Mouse (Mus musculus) CH12.LX (cell line): ENCODE measurements around the gene Rtl4. TPM values are rescaled to one million over a fixed set of nuclear protein-coding genes. Genes with fewer than 3 reads are reported as not detected.

Source experiments
- DNase-seq: peaks from one replicate; pipeline ENCODE4 v3.0.0-alpha.2; 2013; ENCODE audit errors: extremely low read depth
- H3K27ac ChIP-seq: 2 replicates; pipeline ENCODE4 v1.5.1; 2012; ENCODE audit warnings: low read depth, mild to moderate bottlenecking, control low read depth, moderate library complexity; ENCODE audit not compliant: insufficient read depth
- H3K27me3 ChIP-seq: replicated peaks from 2 replicates; pipeline ENCODE3; 2012; ENCODE audit warnings: inconsistent platforms
- H3K36me3 ChIP-seq, 2 experiments: replicated peaks in 1 of 2; 2 replicates each; pipeline versions ENCODE3 to v1.6.1; 2012; ENCODE audit warnings: inconsistent platforms in 1 of 2, low read length in 1 of 2, mild to moderate bottlenecking in 1 of 2, mixed read lengths in 1 of 2, moderate library complexity in 1 of 2; ENCODE audit not compliant: control insufficient read depth in 1 of 2, insufficient read depth in 1 of 2
- H3K4me1 ChIP-seq, 2 experiments: 2 replicates each; pipeline ENCODE4 v1.6.1; 2012; ENCODE audit warnings: inconsistent platforms in 1 of 2, moderate library complexity in 1 of 2; ENCODE audit not compliant: insufficient read depth in 2 of 2, control insufficient read depth in 1 of 2
- H3K4me2 ChIP-seq: 2 replicates; pipeline ENCODE4 v1.6.1; 2012; ENCODE audit warnings: low read depth, mild to moderate bottlenecking, control low read depth; ENCODE audit not compliant: poor library complexity, insufficient read depth, severe bottlenecking
- H3K4me3 ChIP-seq, 3 experiments: fragments of 150-350 bp in 1 of 3; sonication (generic) in 1 of 3; replicated peaks in 1 of 3; 2 replicates each; pipeline versions ENCODE3 to v1.5.1; 2011 to 2012; ENCODE audit warnings: low read depth in 2 of 3, low read length in 2 of 3, mild to moderate bottlenecking in 2 of 3, moderate library complexity in 2 of 3, control low read depth in 1 of 3, improper control_type of control experiment in 1 of 3, inconsistent platforms in 1 of 3, mixed read lengths in 1 of 3; ENCODE audit not compliant: poor library complexity in 1 of 3
- H3K79me2 ChIP-seq: replicated peaks from 2 replicates; pipeline ENCODE4 v1.6.1; 2012; ENCODE audit warnings: mild to moderate bottlenecking, moderate library complexity; ENCODE audit not compliant: control insufficient read depth, poor library complexity, insufficient read depth, severe bottlenecking; ENCODE audit errors: extremely low read depth
- H3K9ac ChIP-seq: 2 replicates; pipeline ENCODE4 v1.6.1; 2012; ENCODE audit warnings: low read depth, mild to moderate bottlenecking, control low read depth, moderate library complexity; ENCODE audit not compliant: insufficient read depth
- H3K9me3 ChIP-seq: replicated peaks from 2 replicates; pipeline ENCODE3; 2012; ENCODE audit warnings: low read length, inconsistent platforms, mixed read lengths
- BHLHE40 ChIP-seq: IDR thresholded peaks from 2 replicates; pipeline ENCODE4 v1.6.1; 2011; ENCODE audit warnings: mild to moderate bottlenecking, low read depth, low read length, improper control_type of control experiment
- CHD1 ChIP-seq: IDR thresholded peaks from 2 replicates; pipeline ENCODE4 v1.6.1; 2012; ENCODE audit warnings: low read depth, low read length, improper control_type of control experiment, inconsistent platforms
- CTCF ChIP-seq, 2 experiments: IDR thresholded peaks in 1 of 2; conservative IDR thresholded peaks in 1 of 2; 2 replicates each; pipeline ENCODE4 v1.5.1; 2011 to 2012; ENCODE audit warnings: low read depth in 2 of 2, low read length in 2 of 2, improper control_type of control experiment in 1 of 2, inconsistent platforms in 1 of 2, mild to moderate bottlenecking in 1 of 2, moderate library complexity in 1 of 2
- EP300 ChIP-seq: IDR thresholded peaks from 2 replicates; pipeline ENCODE4 v1.6.1; 2011; ENCODE audit warnings: low read length, improper control_type of control experiment
- ETS1 ChIP-seq: conservative IDR thresholded peaks from 2 replicates; pipeline ENCODE4 v1.6.1; 2012; ENCODE audit warnings: low read depth, mild to moderate bottlenecking, inconsistent platforms, low read length, improper control_type of control experiment, moderate library complexity
- GABPA ChIP-seq: IDR thresholded peaks from 2 replicates; pipeline ENCODE4 v1.6.1; 2012; ENCODE audit warnings: low read depth, low read length, improper control_type of control experiment, inconsistent platforms; ENCODE audit not compliant: insufficient replicate concordance
- HCFC1 ChIP-seq: IDR thresholded peaks from 2 replicates; pipeline ENCODE4 v1.6.1; 2012; ENCODE audit warnings: low read depth, mild to moderate bottlenecking, inconsistent platforms, low read length, improper control_type of control experiment
- IRF4 ChIP-seq: IDR thresholded peaks from 2 replicates; pipeline ENCODE4 v1.6.1; 2014; ENCODE audit warnings: low read depth, mild to moderate bottlenecking, inconsistent platforms, low read length, improper control_type of control experiment
- JUN ChIP-seq: IDR thresholded peaks from 2 replicates; pipeline ENCODE4 v1.6.1; 2011; ENCODE audit warnings: low read depth, mild to moderate bottlenecking, low read length, improper control_type of control experiment, moderate library complexity; ENCODE audit not compliant: insufficient read depth
- JUND ChIP-seq: conservative IDR thresholded peaks from 2 replicates; pipeline ENCODE4 v1.6.1; 2011; ENCODE audit warnings: low read depth, low read length, improper control_type of control experiment
- MAFK ChIP-seq: IDR thresholded peaks from 2 replicates; pipeline ENCODE4 v1.6.1; 2011; ENCODE audit warnings: low read length, improper control_type of control experiment; ENCODE audit not compliant: insufficient replicate concordance
- MAX ChIP-seq: IDR thresholded peaks from 2 replicates; pipeline ENCODE4 v1.6.1; 2011; ENCODE audit warnings: low read length, improper control_type of control experiment
- MAZ ChIP-seq: IDR thresholded peaks from 2 replicates; pipeline ENCODE4 v1.6.1; 2012; ENCODE audit warnings: low read depth, mild to moderate bottlenecking, inconsistent platforms, low read length, improper control_type of control experiment, moderate library complexity
- MEF2A ChIP-seq: IDR thresholded peaks from 2 replicates; pipeline ENCODE4 v1.6.1; 2014; ENCODE audit warnings: low read depth, mild to moderate bottlenecking, inconsistent platforms, low read length, improper control_type of control experiment, borderline replicate concordance
- NRF1 ChIP-seq: IDR thresholded peaks from 2 replicates; pipeline ENCODE4 v1.6.1; 2014; ENCODE audit warnings: low read depth, mild to moderate bottlenecking, inconsistent platforms, low read length, improper control_type of control experiment, moderate library complexity
- PAX5 ChIP-seq: IDR thresholded peaks from 2 replicates; pipeline ENCODE4 v1.6.1; 2012; ENCODE audit warnings: low read length, inconsistent platforms, mixed read lengths
- RAD21 ChIP-seq: IDR thresholded peaks from 2 replicates; pipeline ENCODE4 v1.6.1; 2011; ENCODE audit warnings: low read depth, mild to moderate bottlenecking, low read length, improper control_type of control experiment, moderate library complexity
- RCOR1 ChIP-seq: conservative IDR thresholded peaks from 2 replicates; pipeline ENCODE4 v1.6.1; 2012; ENCODE audit warnings: low read depth, mild to moderate bottlenecking, inconsistent platforms, low read length, improper control_type of control experiment
- SIN3A ChIP-seq: IDR thresholded peaks from 2 replicates; pipeline ENCODE4 v1.6.1; 2012; ENCODE audit warnings: low read length, improper control_type of control experiment, inconsistent platforms
- TBP ChIP-seq: conservative IDR thresholded peaks from 2 replicates; pipeline ENCODE4 v1.6.1; 2011; ENCODE audit warnings: low read depth, low read length, improper control_type of control experiment
- TCF12 ChIP-seq: IDR thresholded peaks from 2 replicates; pipeline ENCODE4 v1.6.1; 2014; ENCODE audit warnings: low read depth, mild to moderate bottlenecking, inconsistent platforms, low read length, improper control_type of control experiment
- ZMIZ1 ChIP-seq: IDR thresholded peaks from 2 replicates; pipeline ENCODE4 v1.6.1; 2012; ENCODE audit warnings: low read depth, mild to moderate bottlenecking, inconsistent platforms, low read length, improper control_type of control experiment
- ZNF384 ChIP-seq: IDR thresholded peaks from 2 replicates; pipeline ENCODE4 v1.6.1; 2012; ENCODE audit warnings: low read depth, low read length, improper control_type of control experiment, inconsistent platforms
- dilution Hi-C: fragments of 300-500 bp; cut with MboI; formaldehyde crosslinking; loops from 2 replicates; pipeline ENCODE4 v1.14.3; 2020; ENCODE audit warnings: low sequenced_read_pairs; ENCODE audit not compliant: extremely low pct_unique_long_range_greater_than_20kb, extremely low pct_ligation_motif_present
- in situ Hi-C: fragments of 300-500 bp; cut with MboI; formaldehyde crosslinking; loops from 3 replicates; pipeline ENCODE4 v1.14.3; 2019; ENCODE audit warnings: low sequenced_read_pairs, low pct_ligation_motif_present, low pct_unique_long_range_greater_than_20kb, mixed read lengths
- polyA plus RNA-seq: library from polyadenylated mRNA; unstranded; fragments of >175 nt; gene quantifications from 2 replicates; pipeline ENCODE4 v1.2.1, GENCODE M21; 2012; ENCODE audit warnings: low read depth; ENCODE audit not compliant: insufficient read length
- total RNA-seq, 2 experiments: library from RNA; depleted of rRNA; stranded (reverse); fragments of 300-350 nt in 1 of 2; fragments of >200 nt in 1 of 2; gene quantifications; 2 replicates each; pipeline ENCODE4 v1.2.3; 2012 to 2014

The Rtl4 gene
- total and polyA plus RNA-seq, 3 experiments: not detected

DNA sequence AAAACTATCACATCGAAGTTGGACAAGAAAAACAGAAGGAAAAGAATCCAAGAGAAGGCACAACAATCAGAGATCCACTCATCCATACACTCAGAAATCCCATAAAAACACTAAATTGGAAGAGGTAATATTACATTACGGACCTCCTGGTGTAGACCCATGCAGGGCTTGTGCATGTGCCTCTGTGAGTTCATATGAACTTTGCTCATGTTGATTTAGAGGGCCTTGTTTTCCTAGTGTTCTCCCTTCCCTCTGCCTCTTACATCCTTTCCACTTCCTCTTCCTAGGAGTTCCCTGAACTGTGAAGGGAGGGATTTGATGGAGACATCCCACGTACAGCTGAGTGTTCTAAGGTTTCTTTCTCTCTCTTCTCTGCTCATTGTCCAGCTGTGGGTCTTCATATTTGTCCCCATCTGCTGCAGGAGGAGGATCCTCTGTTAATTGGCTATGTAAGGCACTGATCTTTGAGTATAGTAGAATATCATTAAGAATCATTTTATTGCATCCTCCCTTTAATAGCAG lies 58.9 kb downstream of the Rtl4 start:
- TF ChIP-seq RCOR1 (no peak), ZNF384 (no peak), TBP (no peak), TCF12 (no peak), MAX (no peak), RAD21 (no peak), JUN (no peak), MEF2A (no peak), CHD1 (no peak), SIN3A (no peak), HCFC1 (no peak), MAFK (no peak), NRF1 (no peak), EP300 (no peak), ZMIZ1 (no peak), CTCF (conservative IDR thresholded peaks at IDR 0.05 in 1 of 2, IDR thresholded peaks at IDR 0.05 in 1 of 2; ENCODE audit: low read depth in 2 of 2, low read length in 2 of 2) (no peak), ETS1 (no peak)
- TF ChIP-seq, all 38 proteins: peak for 0
- no peaks in the 10 kb centered on the region for H3K9me3 ChIP-seq
- no peak overlapping the region for H3K4me3 ChIP-seq
- no peaks in the 10 kb centered on the region for H3K4me1 ChIP-seq
- H3K9ac ChIP-seq: no peak overlapping the region
- no peak overlapping the region for H3K27ac ChIP-seq
- no peak for DNase-seq
- H3K27me3 ChIP-seq: no peaks in the 10 kb centered on the region
- dilution Hi-C loops: no loop called here
- no peaks in the 10 kb centered on the region for H3K79me2 ChIP-seq
- H3K4me2 ChIP-seq: no peak overlapping the region
- no peaks in the 10 kb centered on the region for H3K36me3 ChIP-seq
- in situ Hi-C loops: no loop called here

GRCm38 (mm10) chrX:144986980-144987379 lies 298.3 kb downstream of the Rtl4 start:
- Histone ChIP-seq H3K9me3 (peaks cover 2% of the 10 kb centered on the region), H3K79me2 (no peaks in the 10 kb centered on the region), H3K4me2 (no peak overlapping the region), H3K4me1 (no peaks in the 10 kb centered on the region), H3K9ac (no peak overlapping the region), H3K4me3 (no peak overlapping the region), H3K27ac (no peak overlapping the region), H3K27me3 (no peaks in the 10 kb centered on the region), H3K36me3 (no peaks in the 10 kb centered on the region)
- DNase-seq: no peak
- in situ Hi-C loops: no loop called here
- TF ChIP-seq BHLHE40 (no peak), MAZ (no peak), ETS1 (no peak), PAX5 (no peak), JUN (no peak), CHD1 (no peak), TBP (no peak), JUND (no peak), IRF4 (no peak), GABPA (no peak)
- dilution Hi-C loops: no loop called here
